Mouse (Mus musculus) neural tube, embryonic 13.5 days (tissue): ENCODE measurements around the gene Vill. TPM values are rescaled to one million over a fixed set of nuclear protein-coding genes. Genes with fewer than 3 reads are reported as not detected.

ENCODE experiments used
- ATAC-seq: fragments of 200-750 bp; cut with Nextera tagmentation; 2 replicates; pipeline ENCODE4 v1.8.0; 2017; ENCODE audit warnings: low read depth, mild to moderate bottlenecking, moderate TSS enrichment, moderate library complexity
- H3K27ac ChIP-seq: fragments of 300-500 bp; sonication (generic); replicated peaks from 2 replicates; pipeline ENCODE4 v1.5.1; 2015; ENCODE audit warnings: moderate library complexity, mild to moderate bottlenecking, inconsistent platforms
- H3K27me3 ChIP-seq: fragments of 300-500 bp; sonication (generic); 2 replicates; pipeline ENCODE4 v1.6.1; 2015; ENCODE audit warnings: mild to moderate bottlenecking, inconsistent platforms
- H3K36me3 ChIP-seq: fragments of 300-500 bp; sonication (generic); 2 replicates; pipeline ENCODE4 v1.6.1; 2015; ENCODE audit warnings: mild to moderate bottlenecking, inconsistent platforms
- H3K4me1 ChIP-seq: fragments of 300-500 bp; sonication (generic); replicated peaks from 2 replicates; pipeline ENCODE4 v1.6.1; 2015; ENCODE audit warnings: inconsistent platforms
- H3K4me2 ChIP-seq: fragments of 300-500 bp; sonication (generic); 2 replicates; pipeline ENCODE4 v1.6.1; 2015; ENCODE audit warnings: inconsistent platforms, mild to moderate bottlenecking, moderate library complexity
- H3K4me3 ChIP-seq: fragments of 300-500 bp; sonication (generic); 2 replicates; pipeline ENCODE4 v1.5.1; 2015; ENCODE audit warnings: mild to moderate bottlenecking, inconsistent platforms
- H3K9ac ChIP-seq: fragments of 300-500 bp; sonication (generic); 2 replicates; pipeline ENCODE4 v1.6.1; 2015; ENCODE audit warnings: moderate library complexity, mild to moderate bottlenecking, inconsistent platforms
- H3K9me3 ChIP-seq: fragments of 300-500 bp; sonication (generic); 2 replicates; pipeline ENCODE4 v1.6.1; 2016; ENCODE audit warnings: inconsistent platforms
- WGBS: fragments of 180-500 bp; shearing (Covaris S2); methylation state at CpG from one replicate; pipeline ENCODE4 v1.1.7; 2015; 5-methylcytosine and 5-hydroxymethylcytosine counted together
- polyA plus RNA-seq: library from polyadenylated mRNA; unstranded; fragments of >200 nt; fragmentation: Nextera tagmentation; extraction: Ambion mirVana; gene quantifications from 2 replicates; pipeline ENCODE4 v1.2.1, GENCODE M21; 2015

Vill gene
- polyA plus RNA-seq, 1 experiment from 2014 or later, result 6.9 TPM

GRCm38 (mm10) chr9:119087309-119087708 lies 34.7 kb downstream of the Vill start:
- H3K27ac ChIP-seq, result no peak overlapping the region
- H3K27me3 ChIP-seq, result peaks cover 10% of the 10 kb centered on the region; the same call in 1 of the 2 replicates
- WGBS, result 87% methylated on average over 5 of the region's 5 CpGs
- H3K4me1 ChIP-seq, result peaks cover 71% of the 10 kb centered on the region
- H3K9me3 ChIP-seq, result no peaks in the 10 kb centered on the region
- no peak overlapping the region; the same call in 1 of the 2 replicates for H3K4me2 ChIP-seq
- no peak overlapping the region for H3K4me3 ChIP-seq
- H3K9ac ChIP-seq, result no peak overlapping the region
- H3K36me3 ChIP-seq, result 0 out of 2 replicates have a peak, but pooled peaks cover 6% of the 10 kb centered on the region
- no peak for ATAC-seq

GRCm38 (mm10) chr9:119088148-119088801 lies 35.7 kb downstream of the Vill start:
- Histone ChIP-seq H3K27me3 (peaks cover 17% of the 10 kb centered on the region), H3K36me3 (0 out of 2 replicates have a peak, but pooled peaks cover 6% of the 10 kb centered on the region), H3K9me3 (no peaks in the 10 kb centered on the region), H3K9ac (0 out of 2 replicates have a peak overlapping the region, but pooled peaks have one; percentile 43), H3K4me1 (peaks cover 73% of the 10 kb centered on the region), H3K4me3 (peak overlapping the region; percentile 25), H3K4me2 (peak overlapping the region; percentile 49), H3K27ac (no peak overlapping the region)
- ATAC-seq, result peak; percentile 41
- WGBS, result 3% methylated on average over 24 of the region's 24 CpGs

- Histone ChIP-seq H3K9ac (no peak overlapping the region), H3K27me3 (peaks cover 23% of the 10 kb centered on the region), H3K27ac (peak overlapping the region; percentile 65), H3K4me3 (no peak overlapping the region), H3K4me2 (no peak overlapping the region; the same call in 1 of the 2 replicates), H3K4me1 (peaks cover 85% of the 10 kb centered on the region), H3K36me3 (no peaks in the 10 kb centered on the region), H3K9me3 (no peaks in the 10 kb centered on the region)
- ATAC-seq, result no peak
- 17% methylated on average over 7 of the region's 7 CpGs for WGBS
Observed at GRCm38 (mm10) chr9:119089437-119089836, 36.9 kb downstream of the Vill start.

GRCm38 (mm10) chr9:119090462-119090861 lies 37.9 kb downstream of the Vill start:
- Histone ChIP-seq H3K27me3 (peaks cover 33% of the 10 kb centered on the region), H3K9me3 (no peaks in the 10 kb centered on the region), H3K4me1 (peaks cover 83% of the 10 kb centered on the region), H3K9ac (no peak overlapping the region), H3K4me3 (no peak overlapping the region), H3K27ac (no peak overlapping the region), H3K4me2 (no peak overlapping the region), H3K36me3 (no peaks in the 10 kb centered on the region)
- ATAC-seq, result no peak
- 90% methylated on average over 5 of the region's 5 CpGs for WGBS

GRCm38 (mm10) chr9:119091581-119092310 lies 39.2 kb downstream of the Vill start:
- 64% methylated on average over 12 of the region's 12 CpGs for WGBS
- peaks cover 39% of the 10 kb centered on the region for H3K27me3 ChIP-seq

GRCm38 (mm10) chr9:119092473-119093418 lies 40.2 kb downstream of the Vill start:
- Histone ChIP-seq H3K9me3 (no peaks in the 10 kb centered on the region), H3K4me2 (peak overlapping the region; percentile 81), H3K4me1 (peaks cover 65% of the 10 kb centered on the region), H3K9ac (peak overlapping the region; percentile 83), H3K4me3 (peak overlapping the region; percentile 58), H3K27ac (peak overlapping the region; percentile 65; the same call in 1 of the 2 replicates), H3K36me3 (no peaks in the 10 kb centered on the region), H3K27me3 (peaks cover 42% of the 10 kb centered on the region)
- no peak for ATAC-seq
- 3% methylated on average over 45 of the region's 45 CpGs for WGBS

More at GRCm38 (mm10) chr9:119091581-119092310, 39.2 kb downstream of the Vill start:
- H3K4me1 ChIP-seq, result peaks cover 75% of the 10 kb centered on the region
- H3K4me3 ChIP-seq, result peak overlapping the region; percentile 58
- no peak overlapping the region for H3K27ac ChIP-seq
- peak overlapping the region; percentile 83 for H3K9ac ChIP-seq
- peak overlapping the region; percentile 81 for H3K4me2 ChIP-seq
- H3K36me3 ChIP-seq, result no peaks in the 10 kb centered on the region
- no peaks in the 10 kb centered on the region for H3K9me3 ChIP-seq
- ATAC-seq, result no peak

- peak within 1 kb of the TSS; percentile 81 for H3K4me2 ChIP-seq
- no peaks in the 10 kb centered on the region for H3K9me3 ChIP-seq
- WGBS, result 10% methylated on average over 45 of the region's 45 CpGs
- peak within 1 kb of the TSS; percentile 65 for H3K27ac ChIP-seq
- ATAC-seq, result peak; percentile 77
- H3K4me3 ChIP-seq, result peak within 1 kb of the TSS; percentile 58
- peaks cover 42% of the 10 kb centered on the region for H3K27me3 ChIP-seq
- H3K36me3 ChIP-seq, result no peaks in the 10 kb centered on the region
- H3K9ac ChIP-seq, result peak within 1 kb of the TSS; percentile 83
- H3K4me1 ChIP-seq, result peaks cover 56% of the 10 kb centered on the region
Observed at GRCm38 (mm10) chr9:119093419-119094295, 41.1 kb downstream of the Vill start, which contains the start of gene Plcd1. TSS of gene Plcd1 (minus strand) at chr9:119093502.

GRCm38 (mm10) chr9:119094462-119095109 lies 42.0 kb downstream of the Vill start:
- Histone ChIP-seq H3K27ac (peak overlapping the region; percentile 65; the same call in 1 of the 2 replicates), H3K4me3 (no peak overlapping the region)

GRCm38 (mm10) chr9:119100177-119100898 lies 47.8 kb downstream of the Vill start:
- Histone ChIP-seq H3K36me3 (no peaks in the 10 kb centered on the region), H3K4me2 (no peak overlapping the region), H3K27me3 (peaks cover 25% of the 10 kb centered on the region), H3K4me3 (no peak overlapping the region), H3K4me1 (peaks cover 18% of the 10 kb centered on the region), H3K9me3 (no peaks in the 10 kb centered on the region), H3K27ac (no peak overlapping the region), H3K9ac (no peak overlapping the region)
- no peak for ATAC-seq
- 20% methylated on average over 15 of the region's 15 CpGs for WGBS

More at GRCm38 (mm10) chr9:119094462-119095109, 42.0 kb downstream of the Vill start:
- ATAC-seq, result no peak
- no peaks in the 10 kb centered on the region for H3K9me3 ChIP-seq
- peaks cover 52% of the 10 kb centered on the region for H3K4me1 ChIP-seq
- H3K4me2 ChIP-seq, result no peak overlapping the region
- no peaks in the 10 kb centered on the region for H3K36me3 ChIP-seq
- peaks cover 42% of the 10 kb centered on the region for H3K27me3 ChIP-seq
- H3K9ac ChIP-seq, result 0 out of 2 replicates have a peak overlapping the region, but pooled peaks have one; percentile 83
- WGBS, result 68% methylated on average over 13 of the region's 13 CpGs
